Mouse (Mus musculus) heart, embryonic 14.5 days (tissue): ENCODE measurements around the gene Zbtb7b. TPM values are rescaled to one million over a fixed set of nuclear protein-coding genes. Genes with fewer than 3 reads are reported as not detected.

Experiments used
- ATAC-seq: fragments of 200-750 bp; cut with Nextera tagmentation; 2 replicates; pipeline ENCODE4 v1.8.0; 2017; ENCODE audit warnings: low read depth, moderate TSS enrichment; ENCODE audit not compliant: insufficient number of reproducible peaks, insufficient read depth, low FRiP score
- H3K27ac ChIP-seq, 2 experiments: fragments of 200-500 bp in 1 of 2; fragments of 300-500 bp in 1 of 2; sonication (generic) in 1 of 2; replicated peaks in 1 of 2; 2 replicates each; pipeline ENCODE4 v1.5.1; 2012 to 2014; ENCODE audit warnings: low read depth in 2 of 2, low read length in 2 of 2, control low read depth in 1 of 2, mild to moderate bottlenecking in 1 of 2, mixed read lengths in 1 of 2; ENCODE audit not compliant: control insufficient read depth in 1 of 2, insufficient read depth in 1 of 2
- H3K27me3 ChIP-seq: fragments of 300-500 bp; sonication (generic); 2 replicates; pipeline ENCODE4 v1.6.1; 2014; ENCODE audit warnings: mild to moderate bottlenecking, low read length, control low read depth; ENCODE audit not compliant: control insufficient read depth, insufficient read depth
- H3K36me3 ChIP-seq: fragments of 300-500 bp; sonication (generic); 2 replicates; pipeline ENCODE4 v1.6.1; 2014; ENCODE audit warnings: mild to moderate bottlenecking, control low read depth, low read length, mixed read lengths; ENCODE audit not compliant: control insufficient read depth, insufficient read depth
- H3K4me1 ChIP-seq, 2 experiments: fragments of 200-500 bp in 1 of 2; fragments of 300-500 bp in 1 of 2; sonication (generic) in 1 of 2; 2 replicates each; pipeline ENCODE4 v1.6.1; 2012 to 2014; ENCODE audit warnings: low read length in 2 of 2, control low read depth in 1 of 2, mixed read lengths in 1 of 2; ENCODE audit not compliant: control insufficient read depth in 2 of 2, insufficient read depth in 2 of 2
- H3K4me2 ChIP-seq: fragments of 300-500 bp; sonication (generic); 2 replicates; pipeline ENCODE4 v1.6.1; 2014; ENCODE audit warnings: mild to moderate bottlenecking, low read length
- H3K4me3 ChIP-seq, 2 experiments: fragments of 200-500 bp in 1 of 2; fragments of 300-500 bp in 1 of 2; sonication (generic) in 1 of 2; 2 replicates each; pipeline ENCODE4 v1.5.1; 2012 to 2014; ENCODE audit warnings: low read length in 2 of 2, mild to moderate bottlenecking in 2 of 2, control low read depth in 1 of 2, low read depth in 1 of 2, moderate library complexity in 1 of 2; ENCODE audit not compliant: control insufficient read depth in 1 of 2, insufficient read depth in 1 of 2
- H3K9ac ChIP-seq: fragments of 300-500 bp; sonication (generic); 2 replicates; pipeline ENCODE4 v1.6.1; 2014; ENCODE audit warnings: mild to moderate bottlenecking, low read length
- H3K9me3 ChIP-seq: fragments of 300-500 bp; sonication (generic); 2 replicates; pipeline ENCODE4 v1.6.1; 2016; ENCODE audit warnings: low read length, control low read depth; ENCODE audit not compliant: control insufficient read depth
- WGBS: fragments of 180-500 bp; shearing (Covaris S2); extraction: QIAGEN DNeasy Blood & Tissue Kit; methylation state at CpG from one replicate; pipeline ENCODE4 v1.1.7; 2014; 5-methylcytosine and 5-hydroxymethylcytosine counted together
- polyA plus RNA-seq: library from polyadenylated mRNA; unstranded; fragments of >200 nt; fragmentation: Nextera tagmentation; extraction: Ambion mirVana; gene quantifications from 2 replicates; pipeline ENCODE4 v1.2.1, GENCODE M21; 2014

The Zbtb7b gene
- polyA plus RNA-seq, 1 experiment from 2014 or later: 1.8 TPM

GRCm38 (mm10) chr3:89393605-89394004 lies 971 bp downstream of the Zbtb7b start:
- peak overlapping the region; percentile 58 to 62 for H3K4me3 ChIP-seq
- H3K27me3 ChIP-seq: no peaks in the 10 kb centered on the region
- H3K27ac ChIP-seq: peak overlapping the region; percentile 78 to 86
- H3K4me1 ChIP-seq: peaks cover 22 to 37% of the 10 kb centered on the region in 2 experiments
- ATAC-seq: peak; percentile 94
- peak overlapping the region; percentile 67 for H3K9ac ChIP-seq
- H3K36me3 ChIP-seq: no peaks in the 10 kb centered on the region
- under 1% methylated on average over 15 of the region's 15 CpGs for WGBS
- H3K4me2 ChIP-seq: peak overlapping the region; percentile 93
- no peaks in the 10 kb centered on the region for H3K9me3 ChIP-seq

GRCm38 (mm10) chr3:89392871-89393311 lies 1.7 kb downstream of the Zbtb7b start:
- H3K4me1 ChIP-seq: peaks cover 22 to 37% of the 10 kb centered on the region in 2 experiments

GRCm38 (mm10) chr3:89391663-89392511 lies 2.7 kb downstream of the Zbtb7b start:
- peak overlapping the region; percentile 93 for H3K4me2 ChIP-seq
- peaks cover 20 to 36% of the 10 kb centered on the region in 2 experiments for H3K4me1 ChIP-seq
- no peak for ATAC-seq
- no peaks in the 10 kb centered on the region for H3K9me3 ChIP-seq
- no peaks in the 10 kb centered on the region for H3K27me3 ChIP-seq
- peak overlapping the region; percentile 58 to 87 for H3K4me3 ChIP-seq
- H3K36me3 ChIP-seq: no peaks in the 10 kb centered on the region
- peak overlapping the region; percentile 76 for H3K9ac ChIP-seq
- H3K27ac ChIP-seq: peak overlapping the region; percentile 43 to 73; a peak in 3 of 4 replicates
- WGBS: under 1% methylated on average over 51 of the region's 56 CpGs

More at GRCm38 (mm10) chr3:89392871-89393311, 1.7 kb downstream of the Zbtb7b start:
- H3K27ac ChIP-seq: peak overlapping the region; percentile 53 to 73; a peak in 3 of 4 replicates
- no peaks in the 10 kb centered on the region for H3K9me3 ChIP-seq
- no peaks in the 10 kb centered on the region for H3K36me3 ChIP-seq
- H3K27me3 ChIP-seq: no peaks in the 10 kb centered on the region
- WGBS: 0% methylated on average over 17 of the region's 24 CpGs
- ATAC-seq: no peak
- peak overlapping the region; percentile 58 to 87 for H3K4me3 ChIP-seq
- peak overlapping the region; percentile 93 for H3K4me2 ChIP-seq
- H3K9ac ChIP-seq: peak overlapping the region; percentile 76

GRCm38 (mm10) chr3:89390699-89391662 lies 3.6 kb downstream of the Zbtb7b start:
- peak overlapping the region; percentile 93 for H3K4me2 ChIP-seq
- H3K4me1 ChIP-seq: peaks cover 17 to 29% of the 10 kb centered on the region in 2 experiments
- no peaks in the 10 kb centered on the region for H3K36me3 ChIP-seq
- H3K9me3 ChIP-seq: no peaks in the 10 kb centered on the region
- H3K4me3 ChIP-seq: peak overlapping the region; percentile 58 to 87
- peak overlapping the region; percentile 43 to 73; a peak in 3 of 4 replicates for H3K27ac ChIP-seq
- WGBS: 12% methylated on average over 19 of the region's 19 CpGs
- H3K27me3 ChIP-seq: no peaks in the 10 kb centered on the region
- no peak for ATAC-seq
- H3K9ac ChIP-seq: peak overlapping the region; percentile 76

- WGBS: 38% methylated on average over 5 of the region's 5 CpGs
- no peaks in the 10 kb centered on the region for H3K36me3 ChIP-seq
- ATAC-seq: no peak
- H3K9me3 ChIP-seq: no peaks in the 10 kb centered on the region
- H3K4me3 ChIP-seq: no peak overlapping the region
- no peaks in the 10 kb centered on the region for H3K27me3 ChIP-seq
- H3K4me1 ChIP-seq: peaks cover 11 to 21% of the 10 kb centered on the region in 2 experiments
- 0 out of 2 replicates have a peak overlapping the region, but pooled peaks have one; percentile 4 for H3K4me2 ChIP-seq
- peak overlapping the region; percentile 25 to 37; a peak in 2 of 4 replicates for H3K27ac ChIP-seq
- H3K9ac ChIP-seq: no peak overlapping the region
These were observed 4.5 kb downstream of the Zbtb7b start for GRCm38 (mm10) chr3:89390111-89390515.

- no peaks in the 10 kb centered on the region for H3K27me3 ChIP-seq
- H3K9me3 ChIP-seq: no peaks in the 10 kb centered on the region
- no peaks in the 10 kb centered on the region for H3K36me3 ChIP-seq
- H3K27ac ChIP-seq: no peak overlapping the region
- H3K4me1 ChIP-seq: peaks cover 10 to 25% of the 10 kb centered on the region in 2 experiments
- no peak overlapping the region for H3K4me3 ChIP-seq
- no peak overlapping the region for H3K9ac ChIP-seq
- 57% methylated on average over 5 of the region's 6 CpGs for WGBS
- no peak overlapping the region for H3K4me2 ChIP-seq
- no peak for ATAC-seq
These were observed 5.5 kb downstream of the Zbtb7b start for GRCm38 (mm10) chr3:89388901-89389740.
